Mouse (Mus musculus): ENCODE measurements at regions not wholly inside any gene's neighbourhood (a gene's known extent, or its start where the extent isn't known, plus 50 kb on each side); places are given as distances from the start of the nearest gene placed in this dataset.
"Not testable (repeated sequence)": the region's sequence is repeated elsewhere in the genome, so short reads cannot be mapped to it uniquely, and the experiment has no call there.

GRCm38 (mm10) chr9:88221276-88221675 lies 105.7 kb upstream of the Nt5e start:
- DNase-seq (ENCODE audit: low spot score) = no peak

- peak; percentile 15 for DNase-seq (ENCODE audit: low spot score)
Measured at GRCm38 (mm10) chr9:88221850-88222353, 105.1 kb upstream of the Nt5e start.

GRCm38 (mm10) chr9:88237126-88237525 lies 89.9 kb upstream of the Nt5e start:
- no peak for DNase-seq (ENCODE audit: low spot score)

- DNase-seq (ENCODE audit: low spot score) = no peak
Measured at GRCm38 (mm10) chr9:88238346-88238745, 88.7 kb upstream of the Nt5e start.

- no peak for DNase-seq (ENCODE audit: low spot score)
Measured at GRCm38 (mm10) chr9:88240740-88241139, 86.3 kb upstream of the Nt5e start.

GRCm38 (mm10) chr9:88241203-88241995 lies 85.6 kb upstream of the Nt5e start:
- DNase-seq (ENCODE audit: low spot score) = peak; percentile 82

GRCm38 (mm10) chr9:88242530-88242929 lies 84.5 kb upstream of the Nt5e start:
- no peak for DNase-seq (ENCODE audit: low spot score)

GRCm38 (mm10) chr9:88244492-88244891 lies 82.5 kb upstream of the Nt5e start:
- DNase-seq (ENCODE audit: low spot score) = no peak

- DNase-seq (ENCODE audit: low spot score) = no peak
Measured at GRCm38 (mm10) chr9:88255948-88256347, 71.0 kb upstream of the Nt5e start.

GRCm38 (mm10) chr9:88259627-88260026 lies 67.4 kb upstream of the Nt5e start:
- DNase-seq (ENCODE audit: low spot score) = no peak

GRCm38 (mm10) chr9:88260072-88260635 lies 66.8 kb upstream of the Nt5e start:
- no peak for DNase-seq (ENCODE audit: low spot score)

- no peak for DNase-seq (ENCODE audit: low spot score)
Measured at GRCm38 (mm10) chr9:88262461-88262860, 64.5 kb upstream of the Nt5e start.

GRCm38 (mm10) chr9:88266346-88266745 lies 60.7 kb upstream of the Nt5e start:
- DNase-seq (ENCODE audit: low spot score) = not testable (repeated sequence)

GRCm38 (mm10) chr9:88268811-88269210 lies 58.2 kb upstream of the Nt5e start:
- no peak for DNase-seq (ENCODE audit: low spot score)

- no peak for DNase-seq (ENCODE audit: low spot score)
Measured at GRCm38 (mm10) chr9:88269216-88269615, 57.8 kb upstream of the Nt5e start.

GRCm38 (mm10) chr9:88270836-88271235 lies 56.2 kb upstream of the Nt5e start:
- no peak for DNase-seq (ENCODE audit: low spot score)

GRCm38 (mm10) chr9:88273304-88273703 lies 53.7 kb upstream of the Nt5e start:
- no peak for DNase-seq (ENCODE audit: low spot score)

GRCm38 (mm10) chr9:88274040-88274439 lies 53.0 kb upstream of the Nt5e start:
- no peak for DNase-seq (ENCODE audit: low spot score)

GRCm38 (mm10) chr9:88274681-88275336 lies 52.2 kb upstream of the Nt5e start:
- DNase-seq (ENCODE audit: low spot score) = peak; percentile 43

- no peak for DNase-seq (ENCODE audit: low spot score)
Measured at GRCm38 (mm10) chr9:88276023-88276568, 50.9 kb upstream of the Nt5e start.

GRCm38 (mm10) chr9:88277031-88277430 lies 50.0 kb upstream of the Nt5e start:
- DNase-seq (ENCODE audit: low spot score) = no peak
